Mouse (Mus musculus) CH12.LX (cell line): ENCODE results near the gene Znhit3.

Experiments
- CTCF ChIP-seq, 2 experiments: IDR thresholded peaks in 1 of 2; conservative IDR thresholded peaks in 1 of 2; 2 replicates each; pipeline ENCODE4 v1.5.1; 2011 to 2012; ENCODE audit warnings: low read depth in 2 of 2, low read length in 2 of 2, improper control_type of control experiment in 1 of 2, inconsistent platforms in 1 of 2, mild to moderate bottlenecking in 1 of 2, moderate library complexity in 1 of 2
- E2F4 ChIP-seq: IDR thresholded peaks from 2 replicates; pipeline ENCODE4 v1.6.1; 2011; ENCODE audit warnings: low read depth, low read length, improper control_type of control experiment; ENCODE audit not compliant: insufficient replicate concordance
- EP300 ChIP-seq: IDR thresholded peaks from 2 replicates; pipeline ENCODE4 v1.6.1; 2011; ENCODE audit warnings: low read length, improper control_type of control experiment
- POLR2A ChIP-seq: IDR thresholded peaks from 2 replicates; pipeline ENCODE4 v1.6.1; 2011; ENCODE audit warnings: low read depth, mild to moderate bottlenecking, improper control_type of control experiment, low read length
- POLR2AphosphoS2 ChIP-seq: IDR thresholded peaks from 2 replicates; pipeline ENCODE4 v1.6.1; 2011; ENCODE audit warnings: low read depth, low read length, improper control_type of control experiment
- TCF12 ChIP-seq: IDR thresholded peaks from 2 replicates; pipeline ENCODE4 v1.6.1; 2014; ENCODE audit warnings: low read depth, mild to moderate bottlenecking, inconsistent platforms, low read length, improper control_type of control experiment
- USF2 ChIP-seq: conservative IDR thresholded peaks from 2 replicates; pipeline ENCODE4 v1.6.1; 2011; ENCODE audit warnings: low read depth, low read length, improper control_type of control experiment

DNA sequence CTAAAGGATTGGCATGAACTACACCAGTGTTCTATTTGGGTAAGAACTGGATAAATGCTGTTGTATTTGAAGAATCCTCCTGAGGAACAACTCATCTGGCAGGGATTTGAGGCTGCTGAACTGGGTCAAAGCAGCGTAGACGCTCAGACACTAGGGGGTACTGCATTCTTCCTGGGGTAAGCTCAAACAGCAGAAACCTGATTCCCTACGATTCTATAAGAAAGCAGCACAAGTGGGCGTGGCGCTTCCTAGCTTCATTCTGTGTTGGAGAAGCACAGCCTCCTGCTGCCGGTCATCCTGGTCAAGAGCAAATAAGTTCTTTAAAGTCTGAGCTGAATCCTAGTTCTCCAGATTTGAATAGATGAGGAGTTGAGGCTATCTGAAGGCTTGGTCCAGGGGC is 16.1 kb upstream of the Znhit3 start:
- TF ChIP-seq POLR2AphosphoS2 = no peak
- no peak for TF ChIP-seq CTCF (conservative IDR thresholded peaks at IDR 0.05 in 1 of 2, IDR thresholded peaks at IDR 0.05 in 1 of 2; ENCODE audit: low read depth in 2 of 2, low read length in 2 of 2)
- TF ChIP-seq EP300 = no peak
- TF ChIP-seq USF2 = no peak
- no peak for TF ChIP-seq POLR2A
- TF ChIP-seq E2F4 = no peak
- no peak for TF ChIP-seq TCF12
